Mouse (Mus musculus): ENCODE data around the gene Ercc6l. TPM values are rescaled to one million over a fixed set of nuclear protein-coding genes. Genes with fewer than 3 reads are reported as not detected.
"Not testable (repeated sequence)": the region's sequence is repeated elsewhere in the genome, so short reads cannot be mapped to it uniquely, and the experiment has no call there.

The Ercc6l gene
- total RNA-seq, 1 experiment: 19.3 TPM

DNA sequence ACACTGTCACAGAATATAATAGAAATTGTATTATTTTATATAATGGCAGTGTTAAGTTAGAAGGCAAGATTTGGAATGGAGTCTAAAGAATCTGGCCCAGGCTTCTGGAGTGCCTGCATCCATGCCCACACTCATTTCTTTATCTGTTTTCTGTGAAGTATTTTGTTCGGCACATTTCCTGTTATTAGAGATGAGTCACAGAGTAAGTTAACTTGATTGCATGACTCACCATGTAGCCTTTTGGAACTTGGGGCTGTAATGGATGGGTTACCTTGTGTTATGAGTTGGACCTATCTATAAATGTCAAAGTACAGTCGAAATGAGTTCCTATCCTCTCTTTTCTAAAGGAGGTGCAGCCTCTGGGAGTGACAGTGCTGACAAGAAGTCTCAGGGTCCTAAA lies 35.6 kb downstream of the Ercc6l start:
- DNase-seq (ENCODE audit: low read depth, low spot score): no peak
- Histone ChIP-seq H3K27ac (ENCODE audit: insufficient read depth, low read depth, low read length, poor library complexity, severe bottlenecking) (no peak overlapping the region), H3K4me1 (ENCODE audit: control insufficient read depth in 2 of 2, insufficient read depth in 2 of 2, low read length in 2 of 2, poor library complexity in 1 of 2) (peaks cover 0 to 2% of the 10 kb centered on the region in 2 experiments; a peak in 2 of 4 replicates), H3K9me3 (ENCODE audit: control insufficient read depth, insufficient read depth, low read depth, low read length) (no peaks in the 10 kb centered on the region), H3K9ac (ENCODE audit: insufficient read depth, low read depth, low read length, poor library complexity, severe bottlenecking) (no peak overlapping the region), H3K4me3 (ENCODE audit: insufficient read depth in 1 of 2, low read depth in 1 of 2, low read length in 2 of 2, poor library complexity in 1 of 2, severe bottlenecking in 1 of 2) (no peak overlapping the region), H3K36me3 (ENCODE audit: control insufficient read depth, insufficient read depth, low read length, poor library complexity, severe bottlenecking) (peaks cover 3% of the 10 kb centered on the region; the same call in 1 of the 2 replicates)
- TF ChIP-seq ZC3H11A (IDR thresholded peaks at IDR 0.05; ENCODE audit: borderline replicate concordance, low read depth, low read length) (no peak), CHD2 (IDR thresholded peaks at IDR 0.05; ENCODE audit: low read depth, low read length) (no peak), ZNF384 (IDR thresholded peaks at IDR 0.05; ENCODE audit: low read depth, low read length) (no peak), HCFC1 (IDR thresholded peaks at IDR 0.05; ENCODE audit: borderline replicate concordance, insufficient read depth, low read length) (no peak), MAFK (IDR thresholded peaks at IDR 0.05; ENCODE audit: insufficient read depth, low read depth, low read length) (no peak)
- in situ Hi-C loops (cut with MboI; ENCODE audit: low sequenced_read_pairs in 2 of 2, unreplicated experiment in 2 of 2): no loop called here

DNA sequence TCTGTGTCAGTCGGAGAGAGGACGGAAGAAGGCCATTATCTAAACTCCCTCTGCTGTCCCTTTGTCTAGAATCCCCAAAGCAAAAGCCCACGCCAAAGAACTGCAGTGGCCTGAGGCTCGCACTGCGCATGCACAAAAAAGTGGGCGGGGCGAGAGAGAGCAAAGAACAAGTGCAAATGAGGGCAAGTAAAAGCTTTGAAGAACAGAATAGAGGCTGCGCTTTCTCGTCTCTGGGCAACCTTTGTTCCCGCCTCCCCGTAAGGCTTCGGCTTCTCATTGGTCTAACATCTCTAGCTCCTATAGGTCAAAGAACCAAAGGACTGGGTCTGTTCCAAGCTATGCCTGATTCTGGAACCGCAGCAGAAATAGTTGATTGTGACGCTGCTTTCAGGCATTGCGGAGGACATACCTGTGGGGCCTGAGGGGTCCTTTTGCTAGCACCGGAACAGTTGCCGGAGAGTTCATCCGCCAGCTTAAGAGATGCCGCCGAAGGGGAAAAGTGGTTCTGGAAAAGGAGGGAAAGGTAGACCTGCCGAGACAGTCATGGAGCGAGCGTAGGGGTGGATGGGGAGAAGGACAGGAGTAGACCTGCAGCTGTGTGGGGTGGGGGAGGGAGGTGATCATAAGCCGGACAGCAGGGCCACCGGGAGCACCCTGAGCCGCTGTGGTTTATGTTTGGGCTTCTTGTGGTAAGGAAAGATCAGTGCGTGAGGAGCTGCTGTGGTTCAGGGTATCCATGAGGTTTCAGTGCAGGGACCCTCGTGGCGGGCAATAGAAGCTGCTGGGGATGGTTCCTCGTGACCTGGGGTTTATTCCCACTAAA lies 37.6 kb downstream of the Ercc6l start, which contains the start of gene Pin4:
Gene Pin4, plus strand, starts transcription at position 406 of the 823 bp plus-strand sequence.
- in situ Hi-C loops (cut with MboI; ENCODE audit: low sequenced_read_pairs in 2 of 2, unreplicated experiment in 2 of 2): no loop called here
- peaks cover 0 to 2% of the 10 kb centered on the region in 2 experiments; a peak in 2 of 4 replicates for H3K4me1 ChIP-seq (ENCODE audit: control insufficient read depth in 2 of 2, insufficient read depth in 2 of 2, low read length in 2 of 2, poor library complexity in 1 of 2)
- TF ChIP-seq ZC3H11A (IDR thresholded peaks at IDR 0.05; ENCODE audit: borderline replicate concordance, low read depth, low read length) (no peak), CHD2 (IDR thresholded peaks at IDR 0.05; ENCODE audit: low read depth, low read length) (no peak), MAFK (IDR thresholded peaks at IDR 0.05; ENCODE audit: insufficient read depth, low read depth, low read length) (no peak), ZNF384 (IDR thresholded peaks at IDR 0.05; ENCODE audit: low read depth, low read length) (no peak), HCFC1 (IDR thresholded peaks at IDR 0.05; ENCODE audit: borderline replicate concordance, insufficient read depth, low read length) (no peak)
- peak; percentile 87 for DNase-seq (ENCODE audit: low read depth, low spot score)
- H3K27ac ChIP-seq (ENCODE audit: insufficient read depth, low read depth, low read length, poor library complexity, severe bottlenecking): peak within 1 kb of the TSS; percentile 43; the same call in 1 of the 2 replicates
- peak within 1 kb of the TSS; percentile 95 for H3K9ac ChIP-seq (ENCODE audit: insufficient read depth, low read depth, low read length, poor library complexity, severe bottlenecking)
- no peaks in the 10 kb centered on the region for H3K9me3 ChIP-seq (ENCODE audit: control insufficient read depth, insufficient read depth, low read depth, low read length)
- peak within 1 kb of the TSS; percentile 87 to 94 for H3K4me3 ChIP-seq (ENCODE audit: insufficient read depth in 1 of 2, low read depth in 1 of 2, low read length in 2 of 2, poor library complexity in 1 of 2, severe bottlenecking in 1 of 2)
- H3K36me3 ChIP-seq (ENCODE audit: control insufficient read depth, insufficient read depth, low read length, poor library complexity, severe bottlenecking): 0 out of 2 replicates have a peak, but pooled peaks cover 2% of the 10 kb centered on the region

DNA sequence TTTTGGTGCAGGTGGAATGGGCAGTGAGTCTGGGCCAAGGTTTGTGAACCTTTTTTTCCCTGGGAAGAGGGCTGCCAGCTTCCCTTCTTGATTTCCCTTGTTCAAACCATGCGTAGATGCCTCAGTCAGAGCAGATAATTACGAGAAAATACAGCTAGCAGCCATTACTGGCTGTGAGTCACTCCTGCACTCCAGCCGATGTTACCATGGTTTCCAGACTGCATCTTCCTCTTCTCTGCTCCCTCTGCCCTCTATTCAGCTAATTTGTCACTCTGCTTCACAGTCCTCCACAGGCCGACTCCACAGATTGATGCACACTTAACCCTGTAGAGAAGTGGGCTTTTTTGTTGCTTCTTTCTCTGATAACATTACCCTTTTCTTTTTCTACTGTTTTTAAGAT lies 41.2 kb downstream of the Ercc6l start:
- no peak for TF ChIP-seq MAFK (IDR thresholded peaks at IDR 0.05; ENCODE audit: insufficient read depth, low read depth, low read length)
- in situ Hi-C loops (cut with MboI; ENCODE audit: low sequenced_read_pairs in 2 of 2, unreplicated experiment in 2 of 2): no loop called here
- no peak overlapping the region for H3K27ac ChIP-seq (ENCODE audit: insufficient read depth, low read depth, low read length, poor library complexity, severe bottlenecking)
- H3K36me3 ChIP-seq (ENCODE audit: control insufficient read depth, insufficient read depth, low read length, poor library complexity, severe bottlenecking): no peaks in the 10 kb centered on the region
- peaks cover 0 to 1% of the 10 kb centered on the region in 2 experiments; a peak in 2 of 4 replicates for H3K4me1 ChIP-seq (ENCODE audit: control insufficient read depth in 2 of 2, insufficient read depth in 2 of 2, low read length in 2 of 2, poor library complexity in 1 of 2)
- H3K4me3 ChIP-seq (ENCODE audit: insufficient read depth in 1 of 2, low read depth in 1 of 2, low read length in 2 of 2, poor library complexity in 1 of 2, severe bottlenecking in 1 of 2): no peak overlapping the region
- H3K9me3 ChIP-seq (ENCODE audit: control insufficient read depth, insufficient read depth, low read depth, low read length): no peaks in the 10 kb centered on the region
- no peak overlapping the region for H3K9ac ChIP-seq (ENCODE audit: insufficient read depth, low read depth, low read length, poor library complexity, severe bottlenecking)
- DNase-seq (ENCODE audit: low read depth, low spot score): no peak

DNA sequence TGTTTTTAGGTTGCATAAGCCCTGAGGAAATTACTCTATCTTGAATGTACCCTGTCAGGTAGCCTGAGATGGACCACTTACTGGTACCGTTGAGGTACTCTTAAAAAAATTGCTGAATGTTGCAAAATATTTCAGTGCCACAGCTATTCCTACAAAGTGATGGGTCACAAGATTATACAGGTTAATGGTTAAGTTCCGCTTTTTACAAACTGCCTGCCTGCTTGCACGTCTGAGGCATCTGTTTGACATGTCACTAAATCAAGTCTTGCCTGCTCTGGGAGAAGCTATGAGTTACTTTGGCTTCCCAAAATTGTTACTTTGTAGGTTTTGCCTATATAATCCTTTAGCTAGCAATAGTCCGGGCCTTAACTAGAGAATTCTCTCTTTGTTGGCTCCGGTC lies 47.5 kb downstream of the Ercc6l start:
- H3K4me3 ChIP-seq (ENCODE audit: insufficient read depth in 1 of 2, low read depth in 1 of 2, low read length in 2 of 2, poor library complexity in 1 of 2, severe bottlenecking in 1 of 2); H3K36me3 ChIP-seq (ENCODE audit: control insufficient read depth, insufficient read depth, low read length, poor library complexity, severe bottlenecking); H3K4me1 ChIP-seq (ENCODE audit: control insufficient read depth in 2 of 2, insufficient read depth in 2 of 2, low read length in 2 of 2, poor library complexity in 1 of 2); H3K9me3 ChIP-seq (ENCODE audit: control insufficient read depth, insufficient read depth, low read depth, low read length); H3K27ac ChIP-seq (ENCODE audit: insufficient read depth, low read depth, low read length, poor library complexity, severe bottlenecking); H3K9ac ChIP-seq (ENCODE audit: insufficient read depth, low read depth, low read length, poor library complexity, severe bottlenecking); DNase-seq (ENCODE audit: low read depth, low spot score); in situ Hi-C loops (cut with MboI; ENCODE audit: low sequenced_read_pairs in 2 of 2, unreplicated experiment in 2 of 2): not testable (repeated sequence)

DNA sequence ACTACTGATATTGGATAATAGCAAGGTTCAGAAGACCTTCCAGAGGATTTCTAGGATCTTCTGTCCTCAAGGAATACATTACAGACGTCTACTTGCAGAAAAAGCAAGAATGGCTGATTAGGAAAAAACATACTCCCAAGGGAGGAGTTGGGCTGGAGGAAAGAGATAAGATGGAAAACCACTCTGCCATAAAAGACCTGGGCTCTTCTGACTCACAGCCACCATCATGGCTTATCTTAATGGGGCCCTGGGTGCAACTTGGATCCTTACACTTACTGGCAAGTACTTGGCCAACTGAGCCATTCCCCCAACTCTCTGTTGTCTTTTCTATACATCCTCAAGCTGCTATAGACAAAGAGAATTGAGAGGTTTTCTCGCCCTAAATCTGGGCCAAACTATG lies 53.1 kb downstream of the Ercc6l start:
- H3K9me3 ChIP-seq (ENCODE audit: control insufficient read depth, insufficient read depth, low read depth, low read length); H3K36me3 ChIP-seq (ENCODE audit: control insufficient read depth, insufficient read depth, low read length, poor library complexity, severe bottlenecking); H3K4me1 ChIP-seq (ENCODE audit: control insufficient read depth in 2 of 2, insufficient read depth in 2 of 2, low read length in 2 of 2, poor library complexity in 1 of 2); DNase-seq (ENCODE audit: low read depth, low spot score); in situ Hi-C loops (cut with MboI; ENCODE audit: low sequenced_read_pairs in 2 of 2, unreplicated experiment in 2 of 2); H3K27ac ChIP-seq (ENCODE audit: insufficient read depth, low read depth, low read length, poor library complexity, severe bottlenecking); H3K9ac ChIP-seq (ENCODE audit: insufficient read depth, low read depth, low read length, poor library complexity, severe bottlenecking); H3K4me3 ChIP-seq (ENCODE audit: insufficient read depth in 1 of 2, low read depth in 1 of 2, low read length in 2 of 2, poor library complexity in 1 of 2, severe bottlenecking in 1 of 2): not testable (repeated sequence)
